Mouse (Mus musculus): ENCODE measurements around the gene Glod4.

GRCm38 (mm10) chr11:76099193-76099975 is 144.1 kb downstream of the Glod4 start:
- TF ChIP-seq CTCF (conservative IDR thresholded peaks at IDR 0.05 in 1 of 2, IDR thresholded peaks at IDR 0.05 in 1 of 2; ENCODE audit: low read depth in 2 of 2, low read length in 2 of 2): no peak
- no peak for TF ChIP-seq TBP (conservative IDR thresholded peaks at IDR 0.05; ENCODE audit: low read depth, low read length)
- TF ChIP-seq POLR2A (IDR thresholded peaks at IDR 0.05; ENCODE audit: low read depth, low read length): no peak
- no peak for TF ChIP-seq KAT2A (IDR thresholded peaks at IDR 0.05; ENCODE audit: insufficient replicate concordance, low read length)
- no peak for TF ChIP-seq EP300 (IDR thresholded peaks at IDR 0.05; ENCODE audit: low read length)
- TF ChIP-seq E2F4 (IDR thresholded peaks at IDR 0.05; ENCODE audit: insufficient replicate concordance, low read depth, low read length): no peak

All from CH12.LX (cell line).